Mouse (Mus musculus) kidney, postnatal 10 days (tissue): ENCODE measurements at regions not wholly inside any gene's neighbourhood (a gene's known extent, or its start where the extent isn't known, plus 50 kb on each side); places are given as distances from the start of the nearest gene placed in this dataset.

Experiments
- DNase-seq: peaks from one replicate; pipeline ENCODE4 v3.0.0; 2021; ENCODE audit warnings: mixed read lengths

DNA sequence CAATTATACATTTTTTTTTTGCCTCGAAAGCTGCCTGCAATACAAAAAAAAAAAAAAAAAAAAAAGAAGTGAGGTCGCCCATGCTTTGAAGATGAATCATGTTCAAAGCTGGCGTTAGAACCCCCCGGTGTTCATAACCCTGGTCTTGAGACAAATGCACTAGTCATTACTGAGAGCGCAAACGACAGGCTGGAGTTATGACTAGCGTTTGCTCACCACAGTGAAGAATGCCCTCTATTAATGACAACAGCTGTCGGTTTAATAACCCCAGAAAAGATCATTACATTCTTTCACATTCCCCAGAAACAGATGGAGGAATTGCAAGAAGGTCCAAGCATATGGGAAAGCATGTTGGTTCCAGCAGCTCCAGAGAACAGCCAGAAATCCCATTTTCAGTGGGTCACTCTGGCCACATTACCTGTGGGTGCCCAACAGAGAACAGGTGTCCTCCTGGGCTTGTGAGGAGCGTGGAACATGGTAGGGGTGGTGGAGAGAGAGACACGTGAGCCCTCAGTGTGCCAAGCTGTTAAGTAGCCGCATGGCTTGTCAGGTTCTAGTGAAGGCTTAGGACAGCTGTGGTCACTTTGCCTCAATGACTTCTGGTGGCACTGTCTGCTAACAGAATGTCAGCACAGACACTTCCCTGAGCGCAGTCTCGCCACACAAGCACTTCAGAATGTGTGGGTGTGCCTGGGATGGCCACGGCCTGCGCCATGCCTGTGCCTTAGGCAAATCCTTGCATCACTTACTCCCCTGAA, 60.4 kb downstream of the Aipl1 start:
- DNase-seq = no peak

DNA sequence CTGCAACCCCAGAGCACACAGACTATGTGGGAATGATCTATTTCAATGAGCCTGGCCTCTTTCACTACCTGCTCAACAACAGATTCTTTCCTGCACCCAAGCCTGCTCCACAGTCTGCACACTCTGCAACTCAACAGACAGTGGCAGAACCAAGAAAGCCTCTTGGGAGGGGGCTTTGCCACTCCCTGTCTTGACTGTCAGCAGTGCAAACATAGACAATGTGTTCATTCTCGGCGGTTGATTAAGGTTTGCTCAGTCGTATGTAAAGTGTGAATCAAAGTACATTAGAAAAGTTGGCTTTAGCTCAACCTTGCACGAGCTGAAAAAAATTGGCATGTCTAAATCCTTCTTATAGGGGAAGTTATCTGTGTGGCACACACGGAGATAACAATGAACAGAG, 66.0 kb downstream of the Aipl1 start:
- DNase-seq = no peak

DNA sequence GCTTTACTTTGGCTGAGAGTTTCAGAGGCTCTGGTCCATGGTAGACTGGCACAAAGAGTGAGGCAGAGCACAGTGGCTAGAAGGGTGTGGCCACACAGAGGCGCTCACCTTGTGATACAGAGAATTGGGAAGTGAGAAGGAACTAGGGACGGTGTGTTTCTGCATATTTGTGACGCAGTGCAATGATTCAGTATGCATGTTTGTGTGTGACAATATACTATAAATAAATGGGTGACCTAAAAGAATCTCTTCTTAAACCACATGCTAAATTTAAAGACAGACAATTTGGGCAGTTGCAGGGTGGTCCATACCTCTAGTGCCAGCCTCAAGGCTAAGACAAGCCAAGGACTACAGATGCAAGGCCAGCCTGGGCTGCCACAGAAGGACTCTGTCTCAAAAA, 75.0 kb downstream of the Aipl1 start:
- DNase-seq = no peak

DNA sequence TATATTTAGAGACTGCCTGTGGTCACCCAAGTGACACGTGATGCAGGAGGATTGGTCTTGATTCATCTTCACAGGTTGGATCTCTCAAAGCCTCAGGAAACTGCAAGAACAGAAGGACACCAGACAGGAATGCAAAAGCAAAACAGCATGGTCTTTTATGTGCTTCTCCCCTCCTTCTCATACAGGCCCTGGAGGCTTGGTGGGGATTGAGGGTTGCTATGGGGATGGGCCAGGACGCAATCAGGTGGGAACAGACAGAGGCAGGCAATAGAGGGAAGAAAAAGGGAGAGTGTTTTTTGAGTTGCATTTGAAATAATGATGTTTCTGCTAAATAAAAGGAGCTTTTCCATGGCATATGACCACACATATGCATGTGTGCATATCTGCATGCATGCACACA, 84.8 kb downstream of the Aipl1 start:
- DNase-seq = no peak

DNA sequence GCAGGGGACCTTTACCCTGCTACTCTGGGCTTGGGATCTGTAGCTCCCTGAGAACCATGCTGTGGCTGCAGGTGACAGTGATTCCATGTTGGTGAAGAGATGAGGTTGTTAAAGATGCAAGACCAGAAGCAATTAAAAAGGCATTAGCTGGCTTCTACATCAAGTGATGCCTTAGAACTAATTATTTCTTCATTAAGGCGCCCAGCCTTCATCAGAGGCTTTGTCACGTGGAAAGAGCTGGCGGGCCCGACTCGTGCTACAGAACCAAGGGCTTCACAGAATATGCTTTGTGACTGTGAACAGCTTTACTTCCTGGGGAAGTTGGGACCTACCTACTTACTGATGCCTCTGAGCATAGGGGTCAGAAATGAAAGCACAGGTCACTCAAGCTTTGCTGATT, 90.1 kb downstream of the Aipl1 start:
- DNase-seq = no peak

DNA sequence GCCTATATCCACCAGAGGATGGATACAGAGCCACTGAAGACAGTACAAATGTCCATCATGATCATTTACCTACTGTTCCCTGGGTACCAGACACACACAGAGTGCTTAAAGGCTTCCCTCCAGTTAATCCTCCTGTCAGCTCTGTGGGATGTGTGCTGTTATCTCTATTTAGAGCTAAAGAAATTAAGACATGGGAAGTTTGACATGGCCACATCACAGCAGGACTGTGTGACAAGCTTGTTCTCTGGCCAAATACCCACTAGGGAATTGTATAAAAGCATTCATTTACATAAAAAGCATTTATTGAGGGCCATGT, 92.3 kb downstream of the Aipl1 start:
- DNase-seq = no peak

DNA sequence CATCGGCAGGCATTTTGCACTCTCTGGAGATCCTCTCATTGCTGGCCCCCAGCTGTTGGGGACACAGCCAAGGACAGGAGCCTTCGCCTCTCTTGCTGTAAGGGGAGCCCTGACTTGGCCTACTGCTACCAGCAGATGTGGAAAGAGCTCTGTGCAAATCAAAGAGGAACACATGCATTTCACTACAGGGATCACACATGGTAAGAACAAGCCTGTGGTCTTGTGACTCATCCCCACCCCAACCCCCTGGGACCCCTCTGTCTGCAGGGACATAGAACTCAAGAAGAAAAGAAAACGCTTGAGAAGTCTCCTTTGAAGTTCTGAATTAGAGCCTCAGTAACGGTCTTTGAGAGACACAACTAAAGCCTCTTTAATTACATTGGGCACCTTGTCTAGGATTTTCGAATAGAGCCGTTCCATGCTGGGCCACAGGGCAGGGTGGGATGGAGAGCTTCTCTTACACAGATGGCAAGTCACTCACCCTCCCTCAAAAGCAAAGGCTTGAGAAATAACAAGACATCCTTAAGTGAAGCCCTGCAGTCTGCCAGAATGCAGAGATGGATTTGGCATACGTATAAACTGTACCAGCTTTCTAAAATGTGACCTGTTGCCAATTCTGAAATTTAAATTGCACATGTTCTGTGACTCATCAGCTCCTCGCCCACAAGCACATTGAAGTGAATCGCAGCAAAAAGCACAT, 92.8 kb downstream of the Aipl1 start:
- no peak for DNase-seq

DNA sequence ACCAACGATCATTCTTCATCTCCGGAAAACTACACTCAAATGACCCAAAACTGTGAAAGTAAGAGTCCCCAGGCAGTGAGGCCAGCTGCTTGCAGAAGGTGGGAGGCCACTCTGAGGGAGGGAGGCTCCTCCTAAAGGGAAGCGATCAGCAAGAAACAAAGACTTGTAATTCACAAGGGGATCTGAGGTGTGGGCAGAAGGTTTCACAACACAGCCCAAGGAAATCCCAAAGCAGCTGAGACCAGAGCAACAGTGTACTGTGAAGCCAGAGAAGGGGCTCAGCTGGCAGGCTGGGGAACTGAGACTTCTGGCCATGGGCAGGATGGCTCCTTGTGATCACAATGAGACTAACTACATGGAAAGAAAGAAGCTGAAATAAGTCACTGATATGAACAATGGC, 93.8 kb downstream of the Aipl1 start:
- DNase-seq = no peak

DNA sequence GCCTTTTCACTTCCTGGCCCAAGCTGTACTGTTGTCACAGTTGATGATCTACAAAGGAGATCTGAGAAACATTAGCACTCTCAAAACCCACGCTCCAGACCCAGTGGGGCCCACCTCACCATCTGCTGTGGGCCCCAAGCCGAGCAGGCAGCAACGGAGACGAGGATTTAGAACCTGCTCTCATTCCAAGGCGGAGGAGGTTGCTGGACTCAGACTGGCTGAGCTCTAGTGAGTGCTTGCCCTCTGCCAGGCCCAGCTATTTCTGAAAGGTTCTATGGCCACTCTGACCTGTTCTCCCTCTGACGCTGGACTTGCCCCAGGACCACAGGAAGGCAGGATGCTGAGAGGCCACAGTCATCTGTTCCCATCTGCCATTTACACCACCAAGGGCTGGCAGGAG, 98.2 kb downstream of the Aipl1 start:
- DNase-seq = no peak

DNA sequence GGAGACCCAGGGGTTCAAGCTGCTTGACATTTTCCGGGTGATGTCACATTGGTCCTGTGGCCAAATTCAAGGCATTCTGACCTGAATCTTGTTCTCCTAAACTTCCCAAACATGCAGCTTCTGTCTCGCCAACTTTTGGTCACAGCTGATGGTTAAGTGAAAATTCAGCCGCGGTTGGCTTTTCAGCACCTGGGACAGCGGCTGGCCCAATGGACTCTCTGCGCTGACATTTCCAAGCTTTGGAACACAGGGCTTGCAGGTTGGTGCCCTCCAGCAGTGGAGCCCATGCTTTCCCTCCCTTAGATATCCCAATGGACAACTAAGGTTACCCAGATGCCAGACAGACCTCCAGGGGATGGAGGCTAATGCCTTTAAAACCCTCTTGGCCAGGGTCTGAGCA, 100.2 kb downstream of the Aipl1 start:
- DNase-seq = peak; percentile 56

DNA sequence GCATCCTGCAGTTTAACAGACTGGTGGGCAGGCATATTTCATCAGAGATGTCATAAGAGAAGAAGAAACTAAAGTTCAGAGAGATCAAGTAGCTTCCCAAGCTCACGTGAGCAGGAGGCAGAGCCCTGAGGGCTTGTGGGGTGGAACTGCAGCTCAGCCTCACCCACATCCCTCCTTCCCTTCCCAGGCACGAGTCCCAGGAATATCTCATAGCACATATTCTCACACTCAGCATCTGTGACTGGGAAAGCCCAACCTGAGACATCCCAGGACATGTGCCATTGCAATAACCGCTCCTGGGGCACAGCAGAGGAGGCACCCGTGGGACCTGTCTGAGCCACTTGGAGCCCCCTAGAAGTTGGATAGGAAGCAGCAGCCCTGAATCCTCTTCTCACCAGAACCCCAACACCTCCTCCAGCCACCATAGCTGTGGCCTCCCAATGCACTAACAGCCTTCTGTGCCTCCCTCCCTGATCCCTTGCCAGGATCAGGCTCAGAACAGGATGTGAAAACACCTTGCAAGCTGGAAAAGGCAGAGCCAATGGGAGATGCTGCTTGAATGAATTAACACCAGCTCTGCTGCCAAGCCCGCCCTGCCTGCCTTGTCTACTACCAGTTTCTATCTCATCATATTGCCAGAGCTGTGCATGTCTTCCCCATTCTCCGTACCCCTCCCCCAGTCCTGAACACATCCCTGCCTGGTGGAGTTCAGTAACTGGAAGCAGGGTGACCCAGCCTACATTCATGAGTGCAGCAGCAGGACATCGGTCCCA, 107.4 kb downstream of the Aipl1 start:
- no peak for DNase-seq

DNA sequence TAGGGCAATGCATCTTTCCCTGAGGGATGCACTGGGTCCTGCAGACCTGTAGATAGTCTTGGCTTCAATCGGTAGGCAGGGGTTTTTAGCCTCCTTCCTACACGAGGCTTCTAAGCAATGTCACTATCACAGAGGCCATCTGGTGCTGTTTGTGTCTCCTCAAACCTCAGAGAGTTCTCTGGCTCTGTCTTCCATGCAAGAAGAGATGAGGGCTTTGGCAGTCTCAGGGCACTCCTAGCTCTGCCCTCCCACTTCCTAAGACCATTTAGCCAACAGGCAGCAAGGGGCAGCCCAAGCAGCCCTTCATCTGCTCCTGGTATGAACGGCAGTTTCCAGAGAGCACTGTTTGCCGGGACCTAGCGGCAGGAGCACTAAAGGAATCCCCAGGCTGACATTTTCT, 122.6 kb downstream of the Aipl1 start:
- DNase-seq = no peak

DNA sequence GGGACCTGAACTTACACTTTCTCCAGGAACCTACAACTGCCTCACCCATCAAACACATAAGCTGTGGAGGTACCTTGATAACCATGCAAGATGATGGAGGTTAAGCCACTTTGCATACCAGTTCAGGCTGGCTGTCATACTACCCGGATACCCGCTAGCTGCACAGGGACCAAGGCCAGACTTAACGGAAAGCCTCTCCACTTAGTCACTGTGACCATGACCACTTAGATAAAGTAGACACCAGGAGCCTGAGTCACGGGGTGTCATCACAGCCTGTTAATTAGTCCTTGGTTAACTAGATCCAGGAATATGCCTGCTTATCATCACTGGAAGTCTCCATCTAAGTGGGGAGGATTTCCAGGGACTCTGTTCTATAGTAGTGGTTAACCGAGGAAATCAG, 124.7 kb downstream of the Aipl1 start:
- no peak for DNase-seq

DNA sequence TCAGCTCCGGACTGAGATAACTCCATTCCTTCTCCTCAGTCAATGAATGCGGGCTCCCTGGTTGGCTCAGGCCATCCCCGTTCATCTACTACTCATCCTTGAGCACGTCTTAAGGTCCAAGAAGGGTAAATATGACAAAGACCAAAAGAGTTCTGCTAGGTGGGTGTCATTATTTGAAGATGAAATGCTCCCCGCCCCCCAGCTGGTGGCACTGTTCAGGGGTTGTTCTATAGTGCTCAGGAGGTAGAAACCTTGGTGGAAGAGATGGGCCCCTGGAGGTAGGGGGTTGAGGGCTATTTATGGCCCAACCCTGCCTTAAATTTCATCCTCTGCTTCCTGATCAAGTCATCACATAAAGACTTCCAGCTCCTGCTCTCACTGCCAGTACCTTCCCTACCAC, 126.0 kb downstream of the Aipl1 start:
- DNase-seq = no peak

DNA sequence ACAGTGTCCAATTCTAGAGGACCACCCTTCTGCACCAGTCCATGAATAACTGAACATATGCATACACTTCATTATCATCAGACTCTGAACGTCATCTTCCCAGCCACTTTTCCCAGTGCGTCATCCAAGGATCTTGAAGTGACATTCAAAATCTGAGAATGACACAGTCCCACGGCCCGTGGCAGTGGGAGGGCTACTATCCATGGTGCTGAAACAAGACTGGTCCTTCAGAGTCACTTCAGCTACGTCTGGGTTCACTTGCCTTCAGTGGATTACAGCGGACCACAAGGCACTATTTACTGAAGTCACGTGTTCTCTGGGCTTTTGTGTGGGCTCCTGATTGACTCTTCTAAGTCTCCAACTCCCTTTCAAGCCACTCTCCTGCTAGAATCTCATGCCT, 128.7 kb downstream of the Aipl1 start:
- DNase-seq = no peak

DNA sequence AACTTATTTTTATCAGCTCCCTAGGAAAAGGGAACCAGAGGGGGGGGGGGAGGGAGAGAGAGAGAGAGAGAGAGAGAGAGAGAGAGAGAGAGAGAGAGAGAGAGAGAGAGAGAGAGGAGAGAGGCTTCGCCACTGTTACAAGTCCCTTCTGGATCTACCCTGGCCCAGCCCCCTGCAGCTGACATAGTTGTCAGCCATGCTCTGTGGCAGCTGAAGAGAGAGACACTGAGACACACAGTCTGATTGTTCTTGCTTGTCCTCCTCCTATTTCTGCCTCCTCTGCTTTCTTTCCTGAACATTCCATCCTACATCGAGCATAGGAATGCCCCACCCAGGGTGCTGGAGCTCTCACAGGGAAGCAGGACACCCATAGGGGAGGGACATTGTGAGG, 134.3 kb downstream of the Aipl1 start:
- DNase-seq = no peak

DNA sequence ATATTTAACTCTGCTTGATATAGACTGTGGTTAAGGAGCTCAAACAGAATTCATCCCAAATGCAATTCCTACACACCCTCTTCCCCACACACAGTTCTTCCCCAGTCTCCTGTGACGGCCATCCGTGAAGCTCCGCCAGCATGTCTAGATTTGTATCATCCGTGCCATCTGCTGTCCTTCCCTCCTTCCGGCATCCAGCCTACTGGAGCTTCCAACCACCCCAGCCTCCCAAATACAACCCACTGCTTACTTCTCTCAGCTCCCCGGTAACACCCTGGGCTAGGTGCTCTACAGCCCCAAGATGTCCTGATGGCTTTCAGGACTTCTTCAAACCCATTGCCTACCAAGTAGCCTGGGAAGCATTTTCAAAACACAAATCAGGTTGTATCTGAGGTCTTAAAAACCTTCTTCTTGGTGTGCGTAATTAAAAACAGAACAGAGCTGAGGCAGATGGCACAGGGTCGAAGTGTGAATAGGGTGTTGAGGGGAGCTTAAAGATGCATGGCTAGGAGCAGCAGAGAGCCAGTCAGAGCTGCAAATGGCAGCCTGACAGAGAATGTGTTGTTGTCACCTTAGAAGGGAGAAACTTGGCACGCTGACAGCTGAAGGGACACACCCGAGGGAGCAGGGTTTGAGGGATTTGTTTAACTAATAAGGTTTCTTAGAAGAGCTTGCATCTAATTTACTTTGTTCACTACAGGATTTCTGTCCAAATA, 134.8 kb downstream of the Aipl1 start:
- no peak for DNase-seq

DNA sequence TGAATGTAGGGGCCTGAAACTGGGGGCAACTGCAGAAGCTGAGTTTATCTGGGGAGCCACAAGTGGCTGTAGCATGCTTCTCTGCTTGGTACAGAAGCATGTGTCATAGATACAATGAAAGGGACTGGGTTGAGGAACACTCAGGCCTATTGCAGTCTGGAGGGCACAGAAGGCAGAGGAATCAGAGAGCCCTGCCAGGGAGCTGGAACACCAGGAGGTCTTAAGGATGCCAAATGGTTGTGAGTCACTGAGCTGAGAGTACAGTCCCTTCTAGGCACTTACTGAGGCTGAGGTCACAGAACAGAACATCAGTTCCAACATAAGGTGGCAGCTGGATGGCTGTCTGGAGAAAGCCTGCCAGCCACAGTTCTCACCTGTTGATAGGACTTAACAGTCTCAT, 136.5 kb downstream of the Aipl1 start:
- DNase-seq = no peak

DNA sequence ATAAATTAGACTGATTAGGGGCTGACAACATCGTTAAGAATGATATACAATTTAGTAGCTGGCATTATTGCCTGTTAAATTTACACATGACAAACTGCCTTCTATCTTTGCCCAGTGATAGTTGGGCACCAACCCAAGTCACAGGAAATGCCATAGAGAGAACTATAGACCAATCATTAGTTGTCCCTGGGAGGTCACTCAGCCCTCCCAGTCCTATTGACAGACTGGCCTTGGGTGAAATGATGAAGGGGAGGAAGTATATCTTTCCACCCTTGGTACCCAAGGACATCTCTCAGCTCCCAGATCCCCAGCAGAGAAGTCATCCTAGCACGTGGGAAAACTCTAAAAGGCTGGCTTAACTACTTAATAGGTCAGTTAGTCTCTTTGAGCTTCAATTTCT, 139.8 kb downstream of the Aipl1 start:
- DNase-seq = no peak

DNA sequence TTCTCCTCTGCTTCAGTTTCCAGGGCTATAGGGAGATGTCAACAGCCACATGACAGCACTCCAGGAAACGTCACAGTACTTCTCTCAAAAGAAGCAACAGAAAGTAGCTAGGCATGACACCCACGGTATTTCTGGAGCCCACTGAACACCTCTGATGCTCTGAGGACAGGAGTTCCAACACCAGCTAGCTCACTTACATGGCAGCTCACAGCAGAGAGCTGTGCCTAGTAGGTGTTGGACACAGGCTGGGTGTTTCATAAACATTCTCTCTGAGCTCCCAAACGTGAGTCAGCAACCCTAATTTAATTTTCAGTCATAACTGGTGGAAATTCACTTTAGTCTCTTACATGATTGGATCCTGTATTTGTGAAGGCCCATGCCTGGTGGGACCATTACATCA, 140.2 kb downstream of the Aipl1 start:
- DNase-seq = no peak

DNA sequence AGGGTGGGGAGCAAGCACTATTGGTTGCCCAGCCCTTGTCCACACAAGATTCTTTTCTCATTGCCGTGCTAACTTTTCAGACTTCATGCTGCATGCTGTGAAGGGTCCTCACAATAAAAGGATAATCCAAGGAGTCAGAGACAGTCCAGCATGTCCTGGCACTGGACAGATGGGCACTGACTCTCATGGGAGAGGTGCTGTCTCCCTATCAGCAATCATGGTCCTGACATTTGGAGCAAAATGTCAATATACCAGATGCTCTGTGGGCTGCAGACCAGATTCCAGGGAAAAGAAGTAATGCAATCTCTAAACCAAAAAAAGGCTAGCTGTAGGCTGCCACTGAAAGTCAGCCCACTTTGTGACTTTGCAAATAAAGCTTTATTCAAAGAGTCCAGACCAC, 141.5 kb downstream of the Wscd1 start:
- DNase-seq = no peak

DNA sequence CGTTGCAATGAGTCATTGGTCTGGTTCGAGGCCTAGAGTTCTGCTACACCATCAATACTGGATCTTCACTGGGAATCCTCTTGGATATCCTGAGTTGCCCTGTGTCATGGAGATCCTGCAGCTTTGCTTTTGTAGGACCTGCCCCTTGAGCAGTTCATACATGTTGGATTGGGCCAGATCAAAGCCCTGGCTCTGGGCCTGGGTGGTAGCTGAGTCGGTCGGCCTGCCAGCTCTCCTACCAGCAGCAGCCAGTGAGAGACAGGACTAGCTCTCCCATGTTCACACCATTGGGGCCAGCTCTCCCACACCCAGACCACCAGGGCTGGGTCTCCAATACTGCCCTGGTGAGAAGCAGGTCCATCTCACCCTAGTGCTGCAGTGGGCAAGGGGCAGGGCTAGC, 139.4 kb downstream of the Wscd1 start:
- no peak for DNase-seq

DNA sequence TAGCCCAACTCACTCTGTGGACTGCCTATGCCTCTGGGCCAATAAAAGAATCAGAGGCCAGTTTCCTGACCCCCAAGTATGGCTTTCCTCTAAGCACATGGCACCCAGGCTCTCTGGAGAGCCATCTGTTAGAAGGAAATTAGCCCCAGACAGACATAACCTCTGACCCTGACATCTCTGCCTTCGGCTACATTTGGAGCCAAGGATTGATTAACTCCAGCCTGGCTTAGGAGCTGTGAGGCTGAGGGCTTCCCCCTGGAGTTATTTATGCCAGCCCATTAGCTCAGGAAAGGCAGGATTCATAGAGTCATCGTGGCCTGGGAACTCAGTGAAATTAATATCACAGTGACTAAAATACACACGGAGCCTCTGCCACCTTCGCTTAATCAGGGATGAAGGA, 137.5 kb downstream of the Wscd1 start:
- DNase-seq = no peak

DNA sequence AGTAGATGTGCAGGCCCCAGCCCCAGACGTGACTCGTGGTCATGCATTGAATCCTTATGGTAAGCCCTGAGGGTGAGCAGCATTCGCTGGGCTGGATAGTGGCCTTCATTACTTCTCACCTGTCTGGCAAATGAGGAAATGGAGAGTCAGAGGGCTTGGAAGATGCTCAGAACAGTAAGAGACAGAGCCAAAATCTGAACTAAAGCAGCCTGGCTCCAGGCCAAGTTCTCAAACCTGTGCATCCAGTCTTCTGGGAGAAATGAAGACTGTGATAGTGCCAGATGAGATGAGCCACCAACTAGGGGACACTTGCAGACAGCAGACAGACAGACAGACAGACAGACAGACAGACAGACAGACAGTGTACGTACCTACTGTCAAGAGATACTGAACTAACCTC, 137.1 kb downstream of the Wscd1 start:
- DNase-seq = no peak
